Mouse (Mus musculus) adrenal gland, adult 8-10 months (tissue): ENCODE measurements around the gene Samd11. TPM values are rescaled to one million over a fixed set of nuclear protein-coding genes. Genes with fewer than 3 reads are reported as not detected.

Experiments
- DNase-seq: peaks from one replicate; pipeline ENCODE4 v3.0.0; 2022
- microRNA-seq, 2 experiments: library from miRNA; unstranded; fragments of <30 nt; microRNA quantifications; one replicate each; pipeline ENCODE4 v1.2.0; 2022
- total RNA-seq, 4 experiments: library from RNA; stranded (reverse); gene quantifications; 2 replicates each; pipeline ENCODE4 v1.2.4; 2022

Samd11 gene
- total RNA-seq, 4 experiments from 2014 or later: 1.6 to 4.7 (median 3.3) TPM

DNA sequence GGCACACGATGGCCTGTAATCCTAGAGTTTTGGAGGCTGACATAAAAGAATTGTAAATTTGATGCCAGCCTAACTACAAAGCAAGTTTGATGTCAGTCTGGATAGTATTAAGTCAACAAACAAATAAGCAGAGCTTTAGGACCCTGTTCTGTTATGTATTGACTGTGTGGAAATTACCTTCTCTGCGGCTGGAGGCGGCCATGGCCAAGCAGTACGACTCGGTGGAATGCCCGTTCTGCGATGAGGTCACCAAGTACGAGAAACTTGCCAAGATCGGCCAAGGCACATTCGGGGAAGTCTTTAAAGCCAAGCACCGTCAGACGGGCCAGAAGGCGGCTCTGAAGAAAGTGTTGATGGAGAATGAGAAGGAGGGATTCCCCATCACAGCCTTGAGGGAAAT is 42.3 kb downstream of the Samd11 start:
- DNase-seq: no peak

DNA sequence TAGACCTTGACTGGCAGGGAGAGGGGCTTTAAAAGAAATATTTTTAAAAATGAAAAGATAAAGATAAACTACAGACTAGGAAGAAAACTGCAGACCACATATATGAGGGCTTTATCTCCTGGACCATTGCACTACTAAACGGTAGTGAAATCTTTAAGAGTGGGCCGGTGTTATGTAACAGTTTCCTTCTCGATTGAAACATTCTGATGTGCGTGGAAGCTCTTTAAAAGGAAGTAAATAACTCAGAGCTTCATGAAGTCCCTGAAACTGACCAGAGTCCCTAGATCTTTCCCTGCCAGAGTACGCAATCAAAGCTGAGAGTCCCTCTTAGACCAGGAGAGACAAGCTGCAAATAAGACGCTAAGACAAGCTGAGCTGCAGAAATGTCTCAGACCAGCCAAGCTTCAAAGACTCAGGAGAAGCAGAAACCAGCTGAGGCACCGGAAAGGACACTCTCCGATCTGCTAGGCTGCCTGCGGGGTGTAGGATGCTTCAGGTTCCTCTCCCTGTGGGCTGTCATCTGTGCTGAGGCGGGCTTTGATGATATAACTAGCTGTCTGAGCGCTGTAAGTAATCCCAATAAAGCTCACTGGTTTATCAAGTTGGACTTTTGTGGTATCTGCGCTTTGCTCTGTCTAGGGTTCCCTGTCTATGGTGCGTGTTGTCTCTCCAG is 45.4 kb downstream of the Samd11 start:
- no peak for DNase-seq

DNA sequence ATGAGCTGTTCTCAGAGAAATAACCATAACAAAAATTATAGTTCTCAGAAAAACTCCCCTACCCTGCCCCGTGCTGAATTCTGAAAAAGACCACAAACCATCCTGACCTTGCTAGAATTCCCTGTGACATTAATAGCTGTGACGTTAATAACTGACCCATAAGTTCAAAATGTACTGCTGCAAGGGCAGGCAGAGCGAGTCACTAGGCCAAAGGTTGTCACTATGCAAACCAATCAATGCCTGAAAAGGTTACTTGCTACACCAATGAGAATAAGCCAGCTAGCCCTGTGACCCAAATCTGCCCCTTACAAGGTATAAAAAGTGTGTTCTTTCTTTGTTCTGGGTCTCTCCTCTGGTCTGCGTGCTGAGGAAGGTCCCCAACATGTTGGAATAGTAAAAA is 46.6 kb downstream of the Samd11 start:
- DNase-seq: no peak

DNA sequence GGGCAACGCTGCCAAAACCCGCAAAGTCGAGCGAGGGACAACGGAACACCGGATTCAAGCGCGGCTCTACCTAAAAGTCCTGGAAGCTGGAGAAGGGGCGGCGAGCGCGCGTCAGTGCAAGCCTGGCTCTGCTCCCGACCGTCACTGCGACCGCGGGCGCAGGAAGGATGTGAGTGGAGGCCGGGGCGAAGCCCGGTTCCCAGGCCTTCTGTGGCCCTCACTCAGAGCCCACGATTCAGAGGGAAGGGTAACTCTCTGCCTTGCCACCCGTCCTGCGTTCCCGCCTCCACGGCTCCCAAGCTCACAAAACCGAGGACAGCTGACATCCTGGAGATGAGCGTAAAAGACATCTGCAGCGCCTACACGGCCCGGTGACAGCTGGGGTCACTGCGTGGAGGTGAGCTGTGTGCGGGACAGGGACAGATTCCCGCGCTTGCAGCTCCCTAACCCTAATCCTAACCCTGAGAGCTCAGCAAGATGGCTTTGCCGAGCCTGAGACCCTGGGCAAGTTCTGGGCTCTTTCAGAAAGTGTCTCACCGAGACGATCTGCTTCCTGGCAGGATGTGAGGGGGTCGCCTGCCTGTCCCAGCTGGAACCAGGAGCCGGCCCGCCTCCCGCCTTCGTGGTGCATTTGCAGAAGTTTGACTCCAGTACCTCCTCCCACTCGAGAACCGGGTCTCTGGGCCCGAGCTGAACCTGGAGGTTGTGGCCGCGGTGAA is 51.9 kb downstream of the Samd11 start:
- no peak for DNase-seq

DNA sequence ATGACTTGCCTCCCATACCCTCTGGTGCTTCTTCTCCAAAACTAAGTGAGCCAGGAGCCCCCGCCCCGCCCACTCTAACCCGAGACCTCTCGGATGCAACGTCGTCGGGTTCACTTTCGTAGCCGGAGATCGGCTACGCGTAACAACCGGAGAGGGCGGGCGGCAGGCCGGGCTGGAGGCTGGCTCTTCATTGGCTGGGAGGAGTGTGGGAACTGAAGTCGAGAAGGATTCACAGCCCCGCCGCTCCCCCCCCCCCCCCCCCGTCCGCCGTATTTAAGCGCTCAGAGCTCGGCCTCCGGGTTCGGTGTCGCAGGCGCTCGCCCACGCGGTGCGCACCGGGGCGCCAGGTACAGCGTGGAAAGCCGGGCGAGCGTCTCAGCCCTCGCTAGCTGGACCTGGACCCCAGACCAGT is 52.5 kb downstream of the Samd11 start, which contains the start of gene AW011738:
TSS of gene AW011738 (plus strand) at position 304 of the 412 bp plus-strand sequence.
- DNase-seq: peak; percentile 66

DNA sequence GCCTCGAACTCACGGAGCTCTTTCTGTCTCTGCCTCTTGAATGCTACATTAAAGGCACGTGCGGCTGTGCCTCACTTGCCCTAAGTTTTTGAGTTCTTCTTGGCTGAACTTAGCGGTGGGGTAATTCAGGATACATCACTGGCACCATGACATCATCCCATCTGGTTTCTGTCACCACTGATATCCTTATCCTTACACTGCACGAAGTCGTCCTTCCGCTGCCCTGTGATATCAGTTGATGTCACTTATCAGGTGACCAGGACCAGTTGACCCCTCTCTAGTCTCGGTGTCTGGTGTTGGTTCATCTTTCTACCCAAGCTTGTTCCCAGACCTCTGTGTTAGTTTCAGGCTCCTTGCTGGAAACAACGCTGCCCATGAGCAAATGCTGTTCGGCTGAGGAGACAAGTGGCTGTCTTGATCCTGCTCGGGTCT is 53.0 kb downstream of the Samd11 start:
- no peak for DNase-seq

DNA sequence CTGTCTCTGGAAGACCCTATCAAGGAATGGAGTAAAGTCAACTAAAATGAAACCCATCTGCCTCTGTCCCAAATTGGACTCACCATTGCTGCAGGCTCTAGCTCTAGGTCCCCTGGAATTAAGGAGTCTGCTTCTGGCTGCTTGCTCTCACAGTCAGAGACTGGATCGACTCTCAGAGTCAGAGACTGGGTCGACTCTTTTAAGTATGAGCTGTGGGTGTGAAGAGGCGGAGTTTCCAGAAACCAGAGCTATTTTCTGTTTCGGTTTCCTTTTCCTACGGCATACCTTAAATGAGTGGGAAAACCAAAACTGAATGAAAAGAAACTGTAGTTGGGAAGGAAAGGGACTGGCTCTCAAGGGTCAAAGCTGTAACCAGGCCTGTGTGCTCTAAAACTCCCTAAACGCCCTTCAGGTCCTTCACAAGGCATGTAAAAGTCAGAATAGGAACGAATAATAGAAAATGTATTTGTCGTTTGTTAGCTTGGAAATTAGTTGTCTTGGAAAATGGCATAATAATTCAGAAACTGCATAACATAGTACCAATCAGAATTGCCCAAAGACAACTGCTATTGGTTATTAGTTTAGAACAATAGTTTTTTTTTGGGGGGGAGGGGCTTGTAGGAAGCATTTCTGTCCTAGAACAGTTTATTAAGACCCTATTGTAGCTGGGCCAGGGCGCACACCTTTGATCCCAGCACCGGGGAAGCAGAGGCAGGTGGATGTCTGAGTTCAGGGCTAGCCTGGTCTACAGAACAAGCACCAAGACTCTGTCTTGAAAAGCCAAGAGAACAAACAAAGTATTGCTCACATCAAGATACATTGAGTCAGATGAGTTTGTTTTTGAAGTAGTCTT is 54.6 kb downstream of the Samd11 start, which contains the start of gene Isg15:
TSS of gene Isg15 (minus strand) at position 196 of the 853 bp plus-strand sequence.
- no peak for DNase-seq

DNA sequence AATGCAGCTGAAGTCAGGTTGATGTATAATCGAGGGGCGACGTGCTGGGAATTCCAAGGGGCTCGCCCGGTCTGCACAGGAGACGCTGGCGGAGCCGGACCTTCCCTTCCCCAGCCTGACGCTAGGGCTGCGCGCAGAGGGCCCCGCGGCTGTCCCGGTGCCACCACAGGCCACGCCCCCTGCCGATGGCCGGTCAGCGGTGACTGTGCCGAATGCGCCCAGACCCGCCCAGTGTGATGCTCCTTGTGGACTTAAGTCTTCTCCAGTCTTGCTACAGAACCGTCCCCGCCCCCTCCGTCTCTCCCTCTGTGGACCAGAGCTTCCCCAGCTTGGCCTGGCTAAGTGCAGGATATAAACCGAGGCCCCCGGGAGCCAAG is 57.6 kb downstream of the Samd11 start:
- DNase-seq: peak; percentile 90

DNA sequence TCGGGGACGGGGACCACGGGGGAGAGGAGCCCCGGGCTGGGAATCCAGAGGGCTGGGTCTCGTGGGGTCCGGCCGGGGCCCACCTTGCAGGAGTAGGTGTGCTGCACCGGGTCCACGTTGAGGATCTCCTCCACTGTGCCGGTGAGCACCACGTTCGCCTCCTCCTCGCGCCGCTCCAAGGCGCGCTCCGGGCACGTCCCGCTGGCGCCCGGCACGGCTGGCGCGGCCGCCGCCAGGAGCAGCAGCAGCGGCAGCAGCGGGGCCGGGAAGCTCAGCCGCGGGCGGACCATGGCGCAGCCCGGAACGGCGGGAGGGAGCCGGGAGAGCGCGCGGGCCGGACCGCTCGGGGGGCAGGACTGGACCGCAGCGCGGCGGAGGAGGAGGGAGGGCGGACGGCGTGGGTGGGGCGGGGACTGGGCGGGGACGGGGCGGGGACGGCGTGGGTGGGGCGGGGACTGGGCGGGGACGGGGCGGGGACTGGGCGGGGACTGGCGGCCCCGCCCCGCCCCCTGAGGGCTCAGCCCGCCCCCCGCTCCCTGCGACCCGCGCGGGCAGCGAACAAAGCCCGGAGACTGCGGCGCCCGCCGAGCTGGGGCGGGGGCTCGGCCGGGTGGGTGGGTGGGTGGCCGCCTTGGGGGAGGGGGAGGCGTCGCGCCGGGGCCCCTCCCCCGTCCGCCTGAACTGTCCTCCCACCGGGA is 58.2 kb downstream of the Samd11 start, which contains the start of gene Agrn:
TSS of gene Agrn (minus strand) at position 358 of the 698 bp plus-strand sequence.
- peak; percentile 45 for DNase-seq

Small RNAs within 50 kb of the gene (microRNA-seq; reads per million reads assigned to microRNA genes)
- 1.6 to 2.2 reads per million in 2 experiments for gene Mir7658

Other genes starting within 250 kb of the Samd11 start
- 1 to 10 TPM; 1.0 to 3.0 (median 2.0) TPM for gene Tnfrsf4, start 241.8 kb downstream of the Samd11 start, total RNA-seq
- gene Tnfrsf18, start 229.5 kb downstream of the Samd11 start, total RNA-seq: 1 to 10 TPM in 1 of 4 experiments, under 1 TPM in 1, not detected in 2; 0.42 to 1.2 TPM
- gene Ttll10, start 196.2 kb downstream of the Samd11 start, total RNA-seq: 1 to 10 TPM in 1 of 4 experiments, under 1 TPM in 2, not detected in 1; 0.38 to 1.2 (median 0.86) TPM
- gene 9430015G10Rik, start 145.7 kb downstream of the Samd11 start, total RNA-seq: 10 to 100 TPM; 10.7 to 22.9 (median 14.1) TPM
- gene Rnf223, start 125.1 kb downstream of the Samd11 start, total RNA-seq: under 1 TPM in 3 of 4 experiments, not detected in 1; 0.11 to 0.23 (median 0.22) TPM
- 10 to 100 TPM; 29.7 to 54.3 (median 41.1) TPM for gene Agrn, start 58.2 kb downstream of the Samd11 start, total RNA-seq
- 1 to 10 TPM; 3.1 to 3.9 (median 3.6) TPM for gene Isg15, start 54.8 kb downstream of the Samd11 start, total RNA-seq
- gene AW011738, start 52.4 kb downstream of the Samd11 start, total RNA-seq: 1 to 10 TPM; 3.0 to 6.5 (median 4.8) TPM
- gene Perm1, start 39.8 kb downstream of the Samd11 start, total RNA-seq: 1 to 10 TPM; 3.1 to 7.0 (median 5.3) TPM
- 10 to 100 TPM; 23.8 to 44.1 (median 32.9) TPM for gene Plekhn1, start 20.8 kb downstream of the Samd11 start, total RNA-seq
- gene Noc2l, start 19.6 kb downstream of the Samd11 start, total RNA-seq: 10 to 100 TPM; 32.8 to 41.8 (median 39.8) TPM
- not detected for gene Vmn2r-ps159, start 75.4 kb upstream of the Samd11 start, total RNA-seq